8 mouse cellular contexts compared by ENCODE assay signal in the genomic region with DNA sequence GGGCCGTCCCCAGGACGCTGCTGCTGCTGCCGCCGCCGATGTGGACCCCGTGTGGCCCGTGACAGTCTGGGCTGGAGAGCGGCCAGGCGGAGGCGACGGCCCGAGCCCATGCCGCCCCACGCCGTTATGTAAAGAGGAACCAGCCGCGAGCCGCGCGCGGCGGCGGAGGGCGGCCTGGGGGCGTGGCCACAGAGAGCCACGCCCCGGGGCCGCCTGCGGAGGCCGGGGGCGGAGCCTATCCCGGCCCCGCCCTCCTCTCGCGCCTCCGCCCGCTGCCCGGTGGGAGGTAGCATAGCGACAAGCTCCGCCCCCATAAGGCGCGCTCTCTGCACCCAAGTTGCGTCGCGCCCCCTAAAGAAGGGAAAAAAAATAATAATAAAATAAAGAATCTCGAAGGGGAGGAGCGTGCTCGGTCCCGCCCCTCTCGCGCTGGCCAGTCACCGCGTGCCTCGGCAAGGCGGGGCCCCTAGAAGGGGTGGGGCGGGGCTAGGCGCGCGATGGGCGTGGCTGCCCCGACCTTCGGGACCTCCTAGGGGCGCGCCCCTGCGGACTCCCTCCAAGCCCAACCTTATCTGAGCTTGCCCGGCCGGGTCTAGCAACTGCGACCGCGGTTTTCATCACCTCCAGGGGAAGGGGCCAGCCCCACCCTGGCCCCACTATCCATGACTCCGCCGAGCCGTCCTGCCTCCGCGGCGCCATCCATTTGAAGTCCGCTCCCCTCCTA. TPM values are rescaled to one million over a fixed set of nuclear protein-coding genes. Genes with fewer than 3 reads are reported as not detected.
DNase-seq lines count a peak whose midpoint lies in the region; ATAC-seq and TF ChIP-seq lines count a peak whose summit lies in the region.

No protein-coding gene starts in this region.

- peak overlapping the region; percentile 74 for H3K4me3 ChIP-seq in cortical plate, adult 2 months (ENCODE audit: insufficient read depth, low read length)

- no peak for TF ChIP-seq CTCF in cortical plate, adult 2 months (IDR thresholded peaks at IDR 0.05; ENCODE audit: extremely low read depth, insufficient read depth, low read length)

- intact Hi-C loops in left cerebral cortex, postnatal 14 days (cut with DNase I): no loop called here

- ATAC-seq in megakaryocyte-erythroid progenitor cell, adult 5-6 weeks (replicated peaks; ENCODE audit: low FRiP score, low TSS enrichment, poor library complexity, severe bottlenecking): peak; percentile 72

- peak; percentile 52; the same call in 1 of the 2 replicates for TF ChIP-seq POLR2A in cortical plate, adult 2 months (IDR thresholded peaks at IDR 0.05; ENCODE audit: extremely low read depth, insufficient read depth, low read length)

- H3K4me1 ChIP-seq in cortical plate, adult 2 months (ENCODE audit: control insufficient read depth, insufficient read depth, low read length): peaks cover 10% of the 10 kb centered on the region

- DNase-seq in adipocyte (ENCODE audit: low spot score): peak; percentile 92
- peak; percentile 87 to 92 for DNase-seq in gastrocnemius, adult 8-10 months (ENCODE audit: low spot score in 2 of 2)
- DNase-seq in induced T-regulatory cell, adult 2 months (ENCODE audit: low read depth): peak; percentile 95
- peak; percentile 76 to 83 for DNase-seq in left cerebral cortex, postnatal 14 days (ENCODE audit: low spot score in 2 of 2)
- DNase-seq in right cerebral cortex, postnatal 14 days: peak; percentile 85
- peak; percentile 86 for DNase-seq in urinary bladder, postnatal 25 days (ENCODE audit: low spot score)

- H3K27ac ChIP-seq in cortical plate, adult 2 months (ENCODE audit: insufficient read depth, low read length): peak overlapping the region; percentile 96

RNA-seq across cellular contexts. Expression of gene Sh2b3, which starts 0.6 kb away (rescaled TPM):
- polyA plus RNA-seq in cortical plate, adult 2 months (2012; rRNA removed): 19.4 and 19.6 TPM in 2 replicates
- 10 to 100 TPM; 11.4 to 13.1 (median 12.3) TPM for total RNA-seq in gastrocnemius, adult 8-10 months (2022)
- total RNA-seq in left cerebral cortex, postnatal 14 days (2021): 10 to 100 TPM; 20.3 to 20.4 TPM
- total RNA-seq in megakaryocyte-erythroid progenitor cell, adult 5-6 weeks (2014; fragmentation: Nextera tagmentation): 11.2 and 13.3 TPM in 2 replicates
- total RNA-seq in megakaryocyte-erythroid progenitor cell, adult 5-6 weeks (2017): 5.1 and 5.3 TPM in 2 replicates

RNA-seq across cellular contexts. Expression of gene Pheta1, which starts 11.9 kb away (rescaled TPM):
- polyA plus RNA-seq in cortical plate, adult 2 months (2012; rRNA removed): 12.9 and 13.2 TPM in 2 replicates
- total RNA-seq in gastrocnemius, adult 8-10 months (2022): 1 to 10 TPM; 5.0 to 5.7 (median 5.2) TPM
- 10 to 100 TPM; 10.3 to 12.6 TPM for total RNA-seq in left cerebral cortex, postnatal 14 days (2021)
- 2.9 and 4.2 TPM in 2 replicates for total RNA-seq in megakaryocyte-erythroid progenitor cell, adult 5-6 weeks (2014; fragmentation: Nextera tagmentation)
- total RNA-seq in megakaryocyte-erythroid progenitor cell, adult 5-6 weeks (2017): 0.42 and 2.6 TPM in 2 replicates

Comparison
In these comparisons a context has a peak if more than half of its experiments do, and no peak if none do; other contexts are left out.
1. Peak in every context shown above with its lines: DNase-seq, ATAC-seq, H3K4me3 ChIP-seq and H3K27ac ChIP-seq.